8 mouse cellular contexts compared by ENCODE assay signal in genomic region chrX:72987520-72987905, GRCm38 (mm10). TPM values are rescaled to one million over a fixed set of nuclear protein-coding genes. Genes with fewer than 3 reads are reported as not detected.
DNase-seq lines count a peak whose midpoint lies in the region; ATAC-seq and TF ChIP-seq lines count a peak whose summit lies in the region.

No protein-coding gene starts in this region.

- TF ChIP-seq POLR2A in liver, adult 2 months (IDR thresholded peaks at IDR 0.05; ENCODE audit: extremely low read depth, insufficient read depth, low read length), result no peak
- TF ChIP-seq POLR2A in myocyte (IDR thresholded peaks at IDR 0.05; ENCODE audit: insufficient read length, low read depth), result no peak

- H3K27ac ChIP-seq in liver, adult 2 months (replicated peaks; ENCODE audit: insufficient read depth, low read depth, low read length), result no peak overlapping the region
- 0 out of 2 replicates have a peak overlapping the region, but pooled peaks have one; percentile 39 for H3K27ac ChIP-seq in embryonic facial prominence, embryonic 15.5 days (replicated peaks)
- no peak overlapping the region for H3K27ac ChIP-seq in intestine, embryonic 15.5 days

- H3K36me3 ChIP-seq in liver, adult 2 months (ENCODE audit: control insufficient read depth, insufficient read depth, low read length), result no peaks in the 10 kb centered on the region
- no peaks in the 10 kb centered on the region for H3K36me3 ChIP-seq in embryonic facial prominence, embryonic 15.5 days
- H3K36me3 ChIP-seq in intestine, embryonic 15.5 days, result no peaks in the 10 kb centered on the region
- no peaks in the 10 kb centered on the region for H3K36me3 ChIP-seq in myocyte (ENCODE audit: control insufficient read depth, insufficient read depth)

- 0 out of 2 replicates have a peak, but pooled peaks cover 2% of the 10 kb centered on the region for H3K4me1 ChIP-seq in liver, adult 2 months (ENCODE audit: control insufficient read depth, insufficient read depth, low read length)
- H3K4me1 ChIP-seq in embryonic facial prominence, embryonic 15.5 days, result no peaks in the 10 kb centered on the region; the same call in 1 of the 2 replicates
- H3K4me1 ChIP-seq in intestine, embryonic 15.5 days (replicated peaks), result no peaks in the 10 kb centered on the region

- DNase-seq in liver, adult 2 months (ENCODE audit: extremely low read depth, low read depth, low spot score), result no peak
- no peak for DNase-seq in liver
- no peak for DNase-seq in T-cell, adult 2 months (ENCODE audit: low spot score)
- DNase-seq in retina, postnatal 1 day, result no peak
- no peak for DNase-seq in left cerebral cortex, adult 8-10 months (ENCODE audit: low spot score in 2 of 2)

- H3K9me3 ChIP-seq in embryonic facial prominence, embryonic 15.5 days (replicated peaks), result no peaks in the 10 kb centered on the region
- H3K9me3 ChIP-seq in intestine, embryonic 15.5 days, result no peaks in the 10 kb centered on the region

- ATAC-seq in embryonic facial prominence, embryonic 15.5 days (ENCODE audit: insufficient number of reproducible peaks, low FRiP score, low TSS enrichment, low read depth), result no peak
- 0 out of 2 replicates have a peak, but pooled peaks have one; percentile 14 for ATAC-seq in intestine, embryonic 15.5 days

- no peaks in the 10 kb centered on the region for H3K27me3 ChIP-seq in liver, adult 2 months (ENCODE audit: control insufficient read depth, insufficient read depth, low read length)
- H3K27me3 ChIP-seq in embryonic facial prominence, embryonic 15.5 days, result no peaks in the 10 kb centered on the region
- H3K27me3 ChIP-seq in intestine, embryonic 15.5 days (replicated peaks), result no peaks in the 10 kb centered on the region
- H3K27me3 ChIP-seq in myocyte (ENCODE audit: control insufficient read depth, insufficient read depth, insufficient read length), result peaks cover 15% of the 10 kb centered on the region

- no peak overlapping the region for H3ac ChIP-seq in myocyte (ENCODE audit: control insufficient read depth, insufficient read length)

- H3K9ac ChIP-seq in liver, adult 2 months (ENCODE audit: low read depth, low read length), result no peak overlapping the region
- no peak overlapping the region for H3K9ac ChIP-seq in embryonic facial prominence, embryonic 15.5 days
- no peak overlapping the region for H3K9ac ChIP-seq in intestine, embryonic 15.5 days

- H3K4me3 ChIP-seq in liver, adult 2 months (ENCODE audit: insufficient read depth, low read depth, low read length), result peak overlapping the region; percentile 41; the same call in 1 of the 2 replicates
- peak overlapping the region; percentile 45 for H3K4me3 ChIP-seq in embryonic facial prominence, embryonic 15.5 days (replicated peaks)
- peak overlapping the region; percentile 35 for H3K4me3 ChIP-seq in intestine, embryonic 15.5 days (replicated peaks)
- no peak overlapping the region for H3K4me3 ChIP-seq in myocyte

- no peaks in the 10 kb centered on the region for H3K79me2 ChIP-seq in liver, adult 2 months (ENCODE audit: control insufficient read depth, insufficient read depth, low read length)
- H3K79me2 ChIP-seq in myocyte (ENCODE audit: control insufficient read depth, insufficient read depth), result no peaks in the 10 kb centered on the region

- peak overlapping the region; percentile 52 for H3K4me2 ChIP-seq in embryonic facial prominence, embryonic 15.5 days (replicated peaks)
- H3K4me2 ChIP-seq in intestine, embryonic 15.5 days (replicated peaks), result peak overlapping the region; percentile 76
- peak overlapping the region; percentile 30 for H3K4me2 ChIP-seq in myocyte (ENCODE audit: low read depth)

- TF ChIP-seq CTCF in liver, adult 2 months (IDR thresholded peaks at IDR 0.05; ENCODE audit: low read depth, low read length), result no peak

- 11% methylated on average over 14 of the region's 14 CpGs for WGBS in liver, adult 2 months
- 21% methylated on average over 14 of the region's 14 CpGs for WGBS in embryonic facial prominence, embryonic 15.5 days
- 25% methylated on average over 14 of the region's 14 CpGs for WGBS in intestine, embryonic 15.5 days

TF ChIP-seq in myocyte, 11 proteins besides CTCF, POLR2A, EP300 and RAD21:
- TF ChIP-seq USF1 (IDR thresholded peaks at IDR 0.05; ENCODE audit: low read depth), result no peak

RNA-seq across cellular contexts. Expression of gene Zfp185, which starts 0.4 kb away (rescaled TPM):
- 0.13 and 0.18 TPM in 2 replicates for total RNA-seq in liver, adult 2 months (2014; rRNA removed)
- polyA plus RNA-seq in liver, adult 2 months (2012; rRNA removed), result 0.07 and 0.15 TPM in 2 replicates
- polyA plus RNA-seq in embryonic facial prominence, embryonic 15.5 days (2015; fragmentation: Nextera tagmentation; extraction: Ambion mirVana), result 31.3 and 36.0 TPM in 2 replicates
- 6.8 and 6.9 TPM in 2 replicates for polyA plus RNA-seq in intestine, embryonic 15.5 days (2015; fragmentation: Nextera tagmentation; extraction: Ambion mirVana)
- not detected for polyA plus RNA-seq in myocyte (2012; fragmentation: generic; extraction: Trizol)
- 1 to 10 TPM in 2 of 4 experiments, under 1 TPM in 2; 0.76 to 1.5 (median 1.0) TPM for total RNA-seq in left cerebral cortex, adult 8-10 months (2022)

RNA-seq across cellular contexts. Expression of gene Pnma5, which starts 49.4 kb away (rescaled TPM):
- not detected in 2 replicates for total RNA-seq in liver, adult 2 months (2014; rRNA removed)
- polyA plus RNA-seq in liver, adult 2 months (2012; rRNA removed), result not detected in 2 replicates
- polyA plus RNA-seq in embryonic facial prominence, embryonic 15.5 days (2015; fragmentation: Nextera tagmentation; extraction: Ambion mirVana), result 0.16 and 0.30 TPM in 2 replicates
- 0.09 TPM in 1 of 2 replicates, not detected in the other for polyA plus RNA-seq in intestine, embryonic 15.5 days (2015; fragmentation: Nextera tagmentation; extraction: Ambion mirVana)
- polyA plus RNA-seq in myocyte (2012; fragmentation: generic; extraction: Trizol), result 0.07 TPM
- under 1 TPM in 3 of 4 experiments, not detected in 1; 0.23 to 0.33 (median 0.23) TPM for total RNA-seq in left cerebral cortex, adult 8-10 months (2022)
